Mouse (Mus musculus): ENCODE measurements around the gene Noc4l.

Noc4l gene

DNA sequence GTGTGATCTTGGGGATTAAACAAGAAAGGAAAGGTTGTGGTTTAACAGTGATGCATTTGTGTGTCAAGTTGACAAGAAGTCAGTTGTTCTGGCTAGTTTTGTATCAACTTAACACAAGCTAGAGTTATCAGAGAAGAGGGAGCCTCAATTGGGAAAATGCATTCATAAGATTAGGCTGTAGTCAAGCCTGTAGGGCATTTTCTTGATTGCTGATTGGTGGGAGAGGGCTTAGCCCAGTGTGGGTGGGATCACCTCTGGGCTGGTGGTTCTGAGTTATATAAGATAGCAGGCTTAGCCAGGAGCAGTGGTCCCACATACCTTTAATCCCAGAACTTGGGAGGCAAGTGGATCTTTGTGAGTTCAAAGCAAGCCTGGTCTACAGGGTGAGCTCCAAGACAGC, 6.8 kb downstream of the Noc4l start:
- H3K27me3 ChIP-seq (ENCODE audit: insufficient read depth, low read length), result no peaks in the 10 kb centered on the region
- H3K36me3 ChIP-seq (ENCODE audit: insufficient read depth, low read length), result peaks cover 70% of the 10 kb centered on the region
- peaks cover 32% of the 10 kb centered on the region for H3K9me3 ChIP-seq (ENCODE audit: low read length)
- H3K4me3 ChIP-seq (replicated peaks; ENCODE audit: low read length), result no peak overlapping the region
- TF ChIP-seq NANOG (IDR thresholded peaks at IDR 0.05; ENCODE audit: borderline replicate concordance, low read length) (no peak), POU5F1 (IDR thresholded peaks at IDR 0.05; ENCODE audit: borderline replicate concordance, low read length) (no peak), CTCF (conservative IDR thresholded peaks at IDR 0.05; ENCODE audit: low read length) (no peak)
- peaks cover under 1% of the 10 kb centered on the region; the same call in 1 of the 2 replicates for H3K4me1 ChIP-seq (replicated peaks; ENCODE audit: low read depth, low read length)

DNA sequence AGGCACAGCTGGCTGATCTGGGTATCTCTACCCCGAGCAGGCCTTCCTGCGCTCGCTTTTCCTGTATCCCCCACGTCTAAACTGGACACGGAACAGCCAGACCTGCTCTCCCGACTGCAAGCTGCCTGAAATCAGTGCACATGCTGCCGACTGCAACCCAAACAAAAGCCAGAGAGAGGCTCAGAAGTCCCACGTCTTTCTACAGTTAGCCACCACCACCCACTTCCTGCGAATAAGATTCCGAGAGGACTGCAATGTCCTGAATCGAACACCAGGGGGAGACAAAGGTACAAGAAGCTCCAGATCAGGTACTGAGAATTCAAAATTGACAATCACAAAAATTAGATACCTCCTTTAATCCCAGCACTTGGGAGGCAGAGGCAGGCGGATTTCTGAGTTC, 13.8 kb downstream of the Noc4l start:
- H3K9me3 ChIP-seq (ENCODE audit: low read length), result peaks cover 35% of the 10 kb centered on the region
- no peak for TF ChIP-seq NANOG (IDR thresholded peaks at IDR 0.05; ENCODE audit: borderline replicate concordance, low read length)
- TF ChIP-seq CTCF (conservative IDR thresholded peaks at IDR 0.05; ENCODE audit: low read length), result peak; percentile 88
- 0 out of 2 replicates have a peak, but pooled peaks cover 6% of the 10 kb centered on the region for H3K27me3 ChIP-seq (ENCODE audit: insufficient read depth, low read length)
- 0 out of 2 replicates have a peak, but pooled peaks cover 1% of the 10 kb centered on the region for H3K36me3 ChIP-seq (ENCODE audit: insufficient read depth, low read length)
- peak overlapping the region; percentile 70 for H3K4me3 ChIP-seq (replicated peaks; ENCODE audit: low read length)
- H3K4me1 ChIP-seq (replicated peaks; ENCODE audit: low read depth, low read length), result peaks cover 9% of the 10 kb centered on the region

DNA sequence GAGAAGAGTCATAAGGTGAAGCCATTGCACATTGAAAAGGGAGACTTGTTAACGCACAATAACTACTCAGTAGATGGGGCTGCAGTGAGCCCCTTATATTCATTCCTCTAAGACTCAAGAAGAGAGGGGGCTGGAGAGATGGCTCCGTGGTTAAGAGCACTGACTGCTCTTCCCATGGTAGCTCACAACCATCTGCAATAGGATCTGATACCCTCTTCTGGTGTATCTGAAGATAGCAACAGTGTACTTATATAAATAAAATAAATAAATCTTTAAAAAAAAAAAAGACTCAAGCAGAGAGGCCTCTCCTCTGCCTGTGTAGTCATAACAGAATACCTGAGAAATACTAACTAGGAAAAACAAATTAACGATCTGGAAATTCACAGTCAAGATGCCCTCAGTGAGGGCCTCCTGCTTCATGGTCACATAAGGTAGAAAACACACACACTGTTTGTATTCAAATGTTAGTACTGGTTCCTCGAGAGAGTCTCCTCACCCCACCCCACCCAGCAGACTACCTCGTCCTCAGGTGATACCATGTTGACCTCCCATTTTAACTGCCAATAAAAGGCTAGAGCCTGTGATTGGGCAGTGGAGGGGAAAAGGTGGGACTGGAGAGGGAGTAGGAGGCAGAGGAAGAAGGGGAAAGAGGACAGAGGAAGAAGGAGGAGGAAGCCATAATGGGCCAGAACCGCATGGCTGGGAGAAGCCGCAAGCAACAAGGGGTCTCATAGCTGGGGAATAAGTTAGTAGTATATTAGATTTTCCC, 14.7 kb downstream of the Noc4l start:
- no peaks in the 10 kb centered on the region for H3K36me3 ChIP-seq (ENCODE audit: insufficient read depth, low read length)
- TF ChIP-seq CTCF (conservative IDR thresholded peaks at IDR 0.05; ENCODE audit: low read length) (no peak), POU5F1 (IDR thresholded peaks at IDR 0.05; ENCODE audit: borderline replicate concordance, low read length) (no peak), NANOG (IDR thresholded peaks at IDR 0.05; ENCODE audit: borderline replicate concordance, low read length) (no peak)

DNA sequence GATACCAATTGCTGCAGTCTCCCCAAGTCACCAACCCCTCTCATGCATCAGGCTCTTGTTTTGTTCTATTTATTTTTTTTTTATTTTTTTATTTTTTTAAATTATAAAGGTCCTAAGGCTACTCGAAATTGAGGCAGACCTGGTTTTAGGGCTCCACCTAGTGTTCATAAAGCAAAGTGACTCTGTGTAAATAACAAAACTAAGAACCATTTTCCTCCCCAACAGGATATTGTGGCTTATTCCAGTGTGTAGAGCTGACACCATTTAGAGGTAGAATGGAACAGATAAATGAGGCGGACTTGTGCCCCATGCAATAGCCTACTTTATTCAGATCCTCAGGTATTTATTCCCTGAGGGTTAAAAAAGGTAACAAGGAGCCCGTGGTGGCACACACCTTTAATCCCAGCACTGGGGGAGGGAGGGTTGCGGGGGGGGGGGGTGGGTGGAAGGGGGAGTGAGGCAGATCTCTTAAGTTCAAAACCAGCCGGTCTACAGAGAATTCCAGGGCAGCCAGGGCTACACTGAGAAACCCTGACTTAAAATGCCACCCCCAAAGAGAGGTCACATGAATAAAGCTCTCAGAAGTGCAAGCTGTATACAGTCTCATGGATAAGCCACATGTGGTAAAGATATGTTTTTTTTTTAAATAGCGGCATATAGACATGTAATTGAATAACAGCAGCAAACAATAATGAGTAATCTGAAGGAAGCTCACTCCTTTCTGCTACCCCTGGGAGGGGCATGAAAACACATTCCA, 17.1 kb downstream of the Noc4l start:
- Histone ChIP-seq H3K9me3 (ENCODE audit: low read length) (0 out of 2 replicates have a peak, but pooled peaks cover 2% of the 10 kb centered on the region), H3K27me3 (ENCODE audit: insufficient read depth, low read length) (0 out of 2 replicates have a peak, but pooled peaks cover 9% of the 10 kb centered on the region), H3K4me1 (replicated peaks; ENCODE audit: low read depth, low read length) (peaks cover 9% of the 10 kb centered on the region), H3K36me3 (ENCODE audit: insufficient read depth, low read length) (no peaks in the 10 kb centered on the region), H3K4me3 (replicated peaks; ENCODE audit: low read length) (no peak overlapping the region)
- TF ChIP-seq CTCF (conservative IDR thresholded peaks at IDR 0.05; ENCODE audit: low read length) (peak; percentile 76), NANOG (IDR thresholded peaks at IDR 0.05; ENCODE audit: borderline replicate concordance, low read length) (no peak)

More for the DNA sequence above, 14.7 kb downstream of the Noc4l start:
- Histone ChIP-seq H3K27me3 (ENCODE audit: insufficient read depth, low read length) (0 out of 2 replicates have a peak, but pooled peaks cover 6% of the 10 kb centered on the region), H3K4me3 (replicated peaks; ENCODE audit: low read length) (peak overlapping the region; percentile 70), H3K9me3 (ENCODE audit: low read length) (peaks cover 26% of the 10 kb centered on the region), H3K4me1 (replicated peaks; ENCODE audit: low read depth, low read length) (peaks cover 9% of the 10 kb centered on the region)

DNA sequence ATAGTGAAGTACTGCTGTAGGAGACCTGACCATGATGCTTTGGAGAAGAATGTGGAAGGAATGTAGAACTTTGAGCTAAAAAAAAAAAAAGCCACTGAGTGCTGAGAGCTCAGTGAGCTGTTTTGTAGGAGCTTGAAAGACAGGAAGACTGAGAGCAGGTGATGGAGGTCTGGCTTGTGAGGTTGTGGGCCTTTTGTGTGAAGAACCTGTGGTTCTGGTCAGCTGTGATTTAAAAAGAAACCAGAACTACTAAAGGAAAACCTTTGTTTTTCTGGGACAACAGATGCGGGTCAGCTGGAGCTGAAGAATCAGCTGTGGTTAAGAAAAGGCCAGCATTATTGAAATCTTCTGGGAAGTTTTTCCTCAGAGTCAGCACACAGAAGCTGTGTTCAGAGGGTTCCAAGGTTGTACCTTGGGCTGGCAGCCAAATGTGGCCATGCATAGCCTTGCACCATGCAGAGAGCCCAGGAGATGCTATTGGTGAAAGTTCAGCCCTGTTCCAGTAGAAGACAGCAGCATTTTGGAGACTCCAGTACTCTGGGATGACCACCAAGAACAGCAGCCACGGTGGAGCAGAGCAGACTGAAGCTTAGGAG, 23.6 kb downstream of the Noc4l start:
- Histone ChIP-seq H3K27me3 (ENCODE audit: insufficient read depth, low read length) (peaks cover 26% of the 10 kb centered on the region), H3K36me3 (ENCODE audit: insufficient read depth, low read length) (no peaks in the 10 kb centered on the region), H3K4me3 (replicated peaks; ENCODE audit: low read length) (no peak overlapping the region), H3K9me3 (ENCODE audit: low read length) (no peaks in the 10 kb centered on the region), H3K4me1 (replicated peaks; ENCODE audit: low read depth, low read length) (peaks cover 12% of the 10 kb centered on the region)
- TF ChIP-seq POU5F1 (IDR thresholded peaks at IDR 0.05; ENCODE audit: borderline replicate concordance, low read length), result no peak
- no peak for TF ChIP-seq CTCF (conservative IDR thresholded peaks at IDR 0.05; ENCODE audit: low read length)
- TF ChIP-seq NANOG (IDR thresholded peaks at IDR 0.05; ENCODE audit: borderline replicate concordance, low read length), result no peak

DNA sequence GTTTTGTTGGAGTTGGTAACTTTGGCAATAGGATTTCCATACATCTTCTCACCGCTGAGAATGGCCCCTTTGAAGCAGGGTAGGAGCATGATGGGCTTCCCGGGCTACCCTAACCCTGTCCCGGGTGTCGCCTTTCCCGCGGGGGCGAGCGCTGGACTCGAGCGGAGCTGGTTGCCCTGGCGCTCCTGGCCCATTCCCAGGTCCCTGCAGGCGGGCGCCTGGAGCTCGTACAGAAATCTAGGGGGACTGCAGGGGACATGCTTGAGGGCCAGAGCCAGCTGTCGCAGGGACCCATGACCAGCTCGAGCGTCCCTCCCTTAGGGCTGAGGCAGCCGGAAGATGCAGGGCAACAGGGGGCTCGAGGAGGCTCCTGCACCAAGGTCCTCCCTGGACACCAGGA, 25.1 kb downstream of the Noc4l start:
- H3K4me3 ChIP-seq (replicated peaks; ENCODE audit: low read length), result peak overlapping the region; percentile 74
- H3K4me1 ChIP-seq (replicated peaks; ENCODE audit: low read depth, low read length), result peaks cover 12% of the 10 kb centered on the region
- peaks cover 23% of the 10 kb centered on the region for H3K27me3 ChIP-seq (ENCODE audit: insufficient read depth, low read length)
- TF ChIP-seq NANOG (IDR thresholded peaks at IDR 0.05; ENCODE audit: borderline replicate concordance, low read length) (no peak), CTCF (conservative IDR thresholded peaks at IDR 0.05; ENCODE audit: low read length) (no peak), POU5F1 (IDR thresholded peaks at IDR 0.05; ENCODE audit: borderline replicate concordance, low read length) (no peak)
- no peaks in the 10 kb centered on the region for H3K9me3 ChIP-seq (ENCODE audit: low read length)
- no peaks in the 10 kb centered on the region for H3K36me3 ChIP-seq (ENCODE audit: insufficient read depth, low read length)

DNA sequence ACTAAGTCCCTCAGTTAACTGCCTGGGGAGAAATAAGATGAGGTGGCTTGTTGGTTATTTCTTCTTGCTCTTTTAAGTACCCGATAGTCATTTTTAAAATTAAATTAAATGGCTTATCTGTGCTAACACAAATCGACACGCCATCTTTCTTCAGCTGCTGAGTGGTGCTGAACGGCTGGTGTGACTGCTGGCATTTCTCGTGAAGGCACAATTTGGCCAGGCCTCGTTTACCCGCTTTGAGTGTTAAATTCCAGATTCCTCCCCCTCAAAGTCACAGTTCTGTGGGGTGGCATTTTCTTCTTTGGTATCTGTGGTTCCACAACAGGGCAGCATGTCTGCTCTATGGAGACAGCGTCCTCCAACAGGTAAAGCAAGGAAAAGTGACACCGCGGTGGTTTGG, 25.9 kb downstream of the Noc4l start:
- no peaks in the 10 kb centered on the region for H3K9me3 ChIP-seq (ENCODE audit: low read length)
- TF ChIP-seq POU5F1 (IDR thresholded peaks at IDR 0.05; ENCODE audit: borderline replicate concordance, low read length), result no peak
- TF ChIP-seq NANOG (IDR thresholded peaks at IDR 0.05; ENCODE audit: borderline replicate concordance, low read length), result no peak
- H3K27me3 ChIP-seq (ENCODE audit: insufficient read depth, low read length), result peaks cover 23% of the 10 kb centered on the region

DNA sequence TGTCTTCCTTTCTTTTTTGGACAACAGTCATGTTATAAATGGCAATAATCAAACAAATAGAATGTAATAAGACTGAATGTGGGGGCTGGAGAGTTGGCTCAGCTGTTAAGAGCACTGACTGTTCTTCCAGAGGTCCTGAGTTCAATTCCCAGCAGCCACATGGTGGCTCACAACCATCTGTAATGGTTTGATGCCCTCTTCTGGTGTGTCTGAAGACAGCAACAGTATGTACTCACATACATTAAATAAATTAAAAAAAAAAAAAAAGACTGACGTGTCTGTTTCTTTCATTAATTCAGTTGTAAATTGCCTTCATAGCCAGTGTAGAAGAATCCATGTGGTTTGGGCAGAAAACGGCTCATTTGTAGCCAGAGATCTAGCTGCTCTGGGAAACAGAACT, 28.9 kb downstream of the Noc4l start:
- TF ChIP-seq CTCF (conservative IDR thresholded peaks at IDR 0.05; ENCODE audit: low read length) (no peak), NANOG (IDR thresholded peaks at IDR 0.05; ENCODE audit: borderline replicate concordance, low read length) (no peak), POU5F1 (IDR thresholded peaks at IDR 0.05; ENCODE audit: borderline replicate concordance, low read length) (no peak)
- Histone ChIP-seq H3K4me3 (replicated peaks; ENCODE audit: low read length) (no peak overlapping the region), H3K4me1 (replicated peaks; ENCODE audit: low read depth, low read length) (peaks cover 20% of the 10 kb centered on the region), H3K36me3 (ENCODE audit: insufficient read depth, low read length) (no peaks in the 10 kb centered on the region), H3K27me3 (ENCODE audit: insufficient read depth, low read length) (peaks cover 23% of the 10 kb centered on the region), H3K9me3 (ENCODE audit: low read length) (no peaks in the 10 kb centered on the region)

More for the DNA sequence above, 25.9 kb downstream of the Noc4l start:
- no peak overlapping the region for H3K4me3 ChIP-seq (replicated peaks; ENCODE audit: low read length)
- peaks cover 12% of the 10 kb centered on the region for H3K4me1 ChIP-seq (replicated peaks; ENCODE audit: low read depth, low read length)
- no peaks in the 10 kb centered on the region for H3K36me3 ChIP-seq (ENCODE audit: insufficient read depth, low read length)

Measured in E14TG2a.4 (cell line).